Mouse (Mus musculus) embryonic fibroblast, embryonic 13.5 days (primary cell): ENCODE data around the gene Lingo1. TPM values are rescaled to one million over a fixed set of nuclear protein-coding genes. Genes with fewer than 3 reads are reported as not detected.

Experiments used
- H3K27ac ChIP-seq: 2 replicates; pipeline ENCODE4 v1.5.1; 2012; ENCODE audit warnings: low read length, control low read depth, inconsistent platforms; ENCODE audit not compliant: insufficient read depth
- H3K4me1 ChIP-seq: 2 replicates; pipeline ENCODE4 v1.6.1; 2011; ENCODE audit warnings: low read length; ENCODE audit not compliant: control insufficient read depth, insufficient read depth
- H3K4me3 ChIP-seq: 2 replicates; pipeline ENCODE4 v1.5.1; 2011; ENCODE audit warnings: mild to moderate bottlenecking, control low read depth, low read length; ENCODE audit not compliant: insufficient read depth
- CTCF ChIP-seq: IDR thresholded peaks from 2 replicates; pipeline ENCODE4 v1.5.1; 2011; ENCODE audit warnings: mild to moderate bottlenecking, control low read depth, low read length, moderate library complexity, borderline replicate concordance; ENCODE audit not compliant: insufficient read depth
- POLR2A ChIP-seq: IDR thresholded peaks from 2 replicates; pipeline ENCODE4 v1.6.1; 2011; ENCODE audit warnings: low read depth, mild to moderate bottlenecking, control low read depth, low read length, moderate library complexity
- polyA plus RNA-seq: library from polyadenylated mRNA; stranded (reverse); fragments of >200 nt; gene quantifications from 2 replicates; pipeline ENCODE4 v1.2.4, GENCODE M21; 2011; ENCODE audit warnings: low read depth; ENCODE audit not compliant: missing spikeins, insufficient read length

The Lingo1 gene
- polyA plus RNA-seq, 1 experiment = 3.7 TPM

DNA sequence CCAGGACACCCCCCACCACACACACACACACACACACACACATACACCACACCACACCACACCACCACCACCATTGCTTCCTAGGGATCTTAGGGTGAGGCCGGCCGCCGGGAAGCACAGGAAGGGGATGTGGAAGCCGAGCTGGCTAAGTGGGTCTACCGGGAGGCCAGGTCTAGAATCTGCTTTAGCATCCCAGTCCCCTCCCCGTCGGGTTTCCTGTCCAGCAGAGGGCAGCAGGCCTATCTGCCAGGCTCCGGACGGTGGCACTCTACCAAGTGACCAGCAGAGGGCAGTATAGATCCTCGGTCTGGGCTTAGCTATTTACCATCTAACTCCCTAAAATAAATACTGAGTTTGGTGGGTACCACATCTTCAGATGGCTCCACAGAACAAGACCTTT, 160.1 kb downstream of the Lingo1 start:
- no peaks in the 10 kb centered on the region for H3K4me1 ChIP-seq
- H3K27ac ChIP-seq = no peak overlapping the region
- TF ChIP-seq CTCF (peak; percentile 98), POLR2A (no peak)
- H3K4me3 ChIP-seq = no peak overlapping the region

DNA sequence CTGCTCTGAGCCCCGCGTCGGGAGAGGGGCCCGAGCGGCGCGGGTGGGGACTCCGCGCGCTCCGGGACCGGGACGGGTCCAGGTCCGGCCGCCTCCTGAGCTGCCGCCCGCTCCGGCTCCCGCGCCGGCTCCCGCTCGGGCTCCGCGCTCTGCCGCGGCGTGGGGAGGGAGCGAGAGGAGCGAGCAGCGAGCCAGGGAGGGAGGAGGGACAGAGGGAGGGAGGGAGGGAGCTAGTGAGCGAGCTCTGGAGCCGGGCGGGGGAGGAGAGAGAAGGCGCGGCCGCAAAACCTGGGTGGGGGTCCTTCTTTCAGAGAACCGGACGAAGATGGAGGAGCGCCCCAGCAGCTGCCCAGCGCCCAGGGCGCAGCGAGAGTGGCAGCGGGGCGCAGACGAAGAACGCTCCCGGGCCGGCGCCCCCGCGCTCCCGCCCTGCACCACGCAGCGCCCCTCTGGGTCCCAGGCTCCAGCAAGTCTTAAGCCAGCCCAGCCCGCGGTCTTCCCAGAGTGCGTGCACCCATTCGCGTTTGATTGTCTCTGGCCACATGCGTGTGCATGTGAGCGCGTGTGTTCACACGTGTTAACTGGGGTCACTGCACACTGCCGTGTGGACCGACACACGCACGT, 160.7 kb downstream of the Lingo1 start:
- Histone ChIP-seq H3K27ac (no peak overlapping the region), H3K4me3 (peak overlapping the region; percentile 48), H3K4me1 (no peaks in the 10 kb centered on the region)
- TF ChIP-seq POLR2A (no peak), CTCF (no peak)

- H3K27ac ChIP-seq = no peak overlapping the region
- no peaks in the 10 kb centered on the region for H3K4me1 ChIP-seq
- TF ChIP-seq CTCF = no peak
- peak overlapping the region; percentile 48 for H3K4me3 ChIP-seq
Observed at GRCm38 (mm10) chr9:56635121-56635497, 161.2 kb downstream of the Lingo1 start.

- no peaks in the 10 kb centered on the region for H3K4me1 ChIP-seq
- no peak overlapping the region for H3K27ac ChIP-seq
- TF ChIP-seq CTCF (no peak), POLR2A (no peak)
- peak overlapping the region; percentile 48 for H3K4me3 ChIP-seq
Observed at GRCm38 (mm10) chr9:56634406-56635120, 161.7 kb downstream of the Lingo1 start.

GRCm38 (mm10) chr9:56633449-56634225, 162.6 kb downstream of the Lingo1 start:
- Histone ChIP-seq H3K27ac (no peak overlapping the region), H3K4me3 (no peak overlapping the region), H3K4me1 (no peaks in the 10 kb centered on the region)
- TF ChIP-seq POLR2A (no peak), CTCF (no peak)

DNA sequence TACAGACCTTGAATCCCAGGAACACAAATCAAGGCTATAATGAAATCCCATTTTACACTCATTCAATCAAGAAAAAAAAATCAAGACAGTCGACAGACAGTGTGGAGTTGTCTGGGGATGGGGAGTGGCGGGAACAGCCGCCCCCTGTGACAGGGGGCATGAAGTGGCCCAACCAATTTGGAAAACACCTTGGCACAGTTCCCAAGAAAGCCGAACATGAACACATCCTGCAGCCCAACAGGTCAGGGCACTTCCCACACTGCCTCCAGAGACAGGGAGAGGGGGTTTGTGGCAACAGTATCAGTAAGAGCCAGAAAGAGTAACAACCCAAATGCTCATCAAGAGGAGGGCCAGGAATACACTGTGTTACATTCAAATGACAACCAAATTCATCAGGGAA, 165.3 kb downstream of the Lingo1 start:
- H3K4me3 ChIP-seq = no peak overlapping the region
- H3K4me1 ChIP-seq = no peaks in the 10 kb centered on the region
- TF ChIP-seq POLR2A = no peak
- no peak for TF ChIP-seq CTCF
- H3K27ac ChIP-seq = no peak overlapping the region

DNA sequence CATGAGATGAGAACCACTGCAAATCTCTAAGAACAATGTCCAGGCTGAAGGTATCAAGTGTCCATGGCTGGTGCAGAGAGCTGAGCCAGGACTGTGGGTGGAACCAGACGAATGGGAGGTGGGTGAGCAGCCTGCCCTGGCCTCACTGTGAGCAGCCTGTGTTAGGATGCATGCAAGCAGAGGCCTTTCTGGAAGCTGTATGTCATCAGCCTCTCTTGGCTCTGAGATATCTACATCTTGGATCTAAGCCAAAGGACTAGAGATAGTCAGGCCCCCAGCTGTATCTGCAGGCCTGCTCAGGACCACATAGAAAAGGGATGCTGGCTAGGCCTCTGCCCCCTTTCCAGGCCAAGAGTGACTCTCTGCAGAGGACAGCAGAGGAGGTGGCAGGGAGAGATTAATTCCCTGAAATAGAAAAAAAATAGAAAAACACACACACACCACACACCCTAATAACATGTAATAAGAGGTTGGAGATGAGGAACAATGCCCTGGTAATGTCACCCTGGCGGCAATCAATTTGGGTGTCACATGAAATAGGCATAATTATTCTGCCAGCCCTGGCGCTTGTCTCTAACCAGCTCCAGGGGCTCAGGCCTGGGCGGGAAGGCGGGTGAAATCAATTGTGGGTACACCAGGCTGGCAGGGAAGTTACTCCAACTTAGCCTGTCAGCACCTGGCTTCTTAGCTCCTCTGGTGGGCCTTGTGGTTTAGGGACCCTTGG, 166.4 kb downstream of the Lingo1 start:
- Histone ChIP-seq H3K27ac (no peak overlapping the region), H3K4me3 (no peak overlapping the region), H3K4me1 (no peaks in the 10 kb centered on the region)
- TF ChIP-seq POLR2A (no peak), CTCF (no peak)

DNA sequence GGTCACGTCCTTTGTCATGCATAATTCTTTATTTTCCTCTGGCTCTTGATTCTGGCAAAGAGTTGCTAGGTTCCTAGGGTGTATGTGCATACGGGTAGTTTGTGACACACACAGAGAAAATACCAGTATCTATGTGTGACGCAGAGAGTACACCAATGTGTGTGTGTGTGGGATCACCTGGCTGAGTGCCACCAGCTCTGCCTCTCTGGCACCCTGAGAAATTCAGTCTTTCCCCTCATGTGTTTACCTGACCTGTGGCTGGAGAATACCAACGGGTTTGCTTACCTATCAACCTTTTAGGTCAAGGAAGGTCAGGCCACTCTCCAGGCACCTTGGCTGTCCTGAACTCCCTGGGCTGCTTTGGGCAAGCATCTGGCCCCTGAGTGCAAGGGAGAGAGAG, 169.0 kb downstream of the Lingo1 start:
- no peaks in the 10 kb centered on the region for H3K4me1 ChIP-seq
- H3K27ac ChIP-seq = no peak overlapping the region
- TF ChIP-seq CTCF = no peak
- H3K4me3 ChIP-seq = no peak overlapping the region

DNA sequence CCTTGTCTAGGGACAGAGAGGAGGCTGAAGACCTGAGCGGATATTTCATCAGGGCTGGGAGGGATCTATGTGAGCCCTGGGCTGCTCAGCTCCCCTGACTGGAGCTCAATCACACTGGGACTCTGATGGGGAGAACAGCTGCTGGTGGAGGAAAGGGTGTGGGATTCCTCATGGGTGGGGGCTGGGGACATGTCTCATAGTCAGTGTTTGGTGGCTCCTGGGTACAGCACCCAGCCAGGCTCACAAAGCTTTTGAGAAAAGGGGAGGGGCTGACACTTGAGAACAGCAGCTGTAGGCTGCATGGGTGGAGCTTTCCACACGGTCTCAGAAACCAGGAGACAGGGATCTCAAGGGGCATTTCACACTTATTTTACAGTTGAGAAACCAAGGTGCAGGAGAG, 171.3 kb downstream of the Lingo1 start:
- TF ChIP-seq POLR2A (no peak), CTCF (no peak)
- no peak overlapping the region for H3K27ac ChIP-seq
- no peaks in the 10 kb centered on the region for H3K4me1 ChIP-seq
- H3K4me3 ChIP-seq = no peak overlapping the region
